Mouse (Mus musculus) cerebellum, postnatal 14 days (tissue): Measurements from ENCODE around the gene Ak9.
A peak's percentile ranks its signal among the peaks of the same experiment; 100 is the strongest.
"Not testable (repeated sequence)": the region's sequence is repeated elsewhere in the genome, so short reads cannot be mapped to it uniquely, and the experiment has no call there.

ENCODE experiments used
- DNase-seq, 2 experiments: peaks; one replicate each; pipeline ENCODE4 v3.0.0; 2021; ENCODE audit warnings: mixed read lengths in 2 of 2

Gene Ak9

DNA sequence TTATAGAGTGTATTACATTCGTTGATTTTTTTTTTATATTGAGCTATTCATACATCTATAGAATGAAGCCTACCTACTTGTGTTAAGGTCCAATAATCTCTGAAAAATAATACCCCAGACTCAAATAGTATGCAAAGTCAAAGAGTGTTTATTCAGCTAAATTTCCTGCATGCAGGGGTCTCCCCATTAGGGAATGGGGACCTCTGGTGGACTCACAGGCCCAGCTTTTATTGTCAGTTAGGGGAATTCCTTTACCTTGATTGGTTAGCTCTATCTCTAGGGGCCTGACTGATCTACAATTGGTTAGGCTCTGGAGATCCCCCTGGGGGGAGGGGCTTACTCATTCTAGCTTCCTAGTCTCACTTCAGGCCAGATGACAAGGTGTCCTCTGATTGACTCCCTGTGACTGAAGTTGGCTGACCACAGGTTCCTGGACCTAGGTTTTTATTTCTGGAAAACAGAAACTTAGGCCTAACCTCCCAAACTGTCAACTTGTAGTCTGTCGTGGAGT lies 28.8 kb downstream of the Ak9 start:
- DNase-seq, result no peak

GRCm38 (mm10) chr10:41341346-41341745 lies 37.6 kb downstream of the Ak9 start:
- no peak for DNase-seq

DNA sequence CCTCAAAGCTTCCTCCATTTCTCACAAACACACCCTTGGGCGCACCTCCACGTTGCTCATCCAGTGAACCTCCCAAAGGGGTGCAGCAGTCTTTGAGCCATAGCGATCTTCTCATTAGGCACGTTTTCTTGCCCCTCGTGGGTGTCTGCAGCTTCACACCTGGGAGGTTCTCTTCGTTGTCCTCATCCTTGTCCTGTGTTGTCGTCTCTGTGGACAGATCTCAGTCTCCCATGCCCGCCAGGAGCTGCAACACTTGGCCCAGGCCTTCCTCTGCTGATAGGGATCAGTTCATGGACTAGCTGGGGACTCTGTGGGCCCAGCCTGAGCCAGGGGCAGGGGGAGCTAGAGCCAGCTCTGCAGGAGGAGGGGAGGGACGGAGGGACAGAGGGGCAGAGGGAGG lies 61.3 kb downstream of the Ak9 start:
- DNase-seq, result no peak

GRCm38 (mm10) chr10:41380466-41380865 lies 76.7 kb downstream of the Ak9 start:
- DNase-seq, result no peak

- DNase-seq, result no peak
Measured at GRCm38 (mm10) chr10:41385506-41386221, 81.9 kb downstream of the Ak9 start.

- no peak for DNase-seq
Measured at GRCm38 (mm10) chr10:41393555-41393954, 89.8 kb downstream of the Ak9 start.

DNA sequence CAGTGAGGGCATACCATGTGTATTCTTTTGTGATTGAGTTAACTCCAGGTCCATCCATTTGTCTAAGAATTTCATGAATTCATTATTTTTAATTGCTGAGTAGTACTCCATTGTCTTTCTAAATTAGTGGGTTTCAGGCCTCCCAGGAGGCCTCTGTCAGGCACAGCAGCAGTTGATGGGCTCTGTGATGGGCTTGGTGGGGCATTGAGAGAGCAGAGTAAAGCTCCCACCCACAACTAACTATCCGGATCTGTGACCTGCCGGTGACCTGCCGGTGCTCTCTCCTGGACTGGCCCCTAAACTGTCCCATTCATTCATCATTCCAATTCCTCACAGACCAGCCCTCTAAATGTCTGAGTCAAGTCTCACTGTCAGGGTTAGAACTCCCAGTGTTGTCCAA lies 97.3 kb downstream of the Ak9 start:
- no peak for DNase-seq

DNA sequence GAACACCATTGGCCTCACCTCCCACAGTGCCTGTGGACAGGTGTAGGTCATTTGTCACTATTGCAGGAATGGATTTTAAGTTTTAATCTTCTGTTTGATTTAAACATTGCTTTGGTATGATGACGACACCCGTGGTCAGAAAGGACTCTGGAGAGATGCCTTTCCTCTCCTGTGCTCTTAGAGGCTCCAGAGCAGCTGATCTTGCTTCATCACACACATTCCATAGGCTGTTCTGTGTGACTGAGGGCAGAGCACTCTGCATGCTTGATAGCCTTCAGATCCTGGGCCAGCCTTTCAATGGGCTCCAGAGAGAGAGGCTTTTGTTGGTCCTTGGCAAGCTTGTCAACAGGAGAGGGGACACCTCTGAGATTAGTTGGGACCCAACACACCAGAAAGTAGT lies 99.6 kb downstream of the Ak9 start:
- DNase-seq, result no peak

DNA sequence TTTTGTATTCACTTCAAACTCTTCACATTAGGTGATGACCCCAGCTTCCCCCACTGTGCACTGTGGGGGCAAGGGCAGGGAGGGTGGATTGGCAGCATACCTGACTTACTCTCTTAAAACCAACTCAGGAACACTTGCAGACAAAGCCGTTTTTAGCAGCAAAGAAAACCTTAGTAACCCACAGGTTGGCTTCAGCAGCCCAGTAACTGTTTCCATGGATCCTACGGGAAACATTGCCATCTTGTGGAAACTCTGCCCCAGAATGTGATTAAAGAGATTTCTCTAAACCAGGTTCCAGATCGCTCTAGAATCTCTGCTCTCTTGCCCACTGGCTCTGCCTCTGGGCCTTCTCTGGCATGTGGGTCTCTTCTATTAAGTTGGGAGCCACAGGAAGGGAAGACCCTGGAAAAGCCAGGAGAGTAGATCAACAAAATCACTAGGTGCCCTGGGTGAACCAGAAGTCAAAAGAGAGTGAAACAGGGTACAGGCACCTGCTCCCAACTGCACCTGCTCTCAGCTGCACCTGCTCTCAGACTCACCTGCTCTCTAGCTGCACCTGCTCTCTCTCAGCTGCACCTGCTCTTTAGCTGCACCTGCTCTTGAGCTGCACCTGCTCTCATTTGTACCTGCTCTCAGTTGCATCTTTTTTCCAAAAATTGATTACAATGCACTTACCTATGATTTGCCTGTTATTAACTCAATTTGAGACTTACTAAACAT lies 100.3 kb downstream of the Ak9 start:
- DNase-seq, result peak; percentile 6

- not testable (repeated sequence) for DNase-seq
Measured at GRCm38 (mm10) chr10:41410176-41410575, 106.4 kb downstream of the Ak9 start.

DNA sequence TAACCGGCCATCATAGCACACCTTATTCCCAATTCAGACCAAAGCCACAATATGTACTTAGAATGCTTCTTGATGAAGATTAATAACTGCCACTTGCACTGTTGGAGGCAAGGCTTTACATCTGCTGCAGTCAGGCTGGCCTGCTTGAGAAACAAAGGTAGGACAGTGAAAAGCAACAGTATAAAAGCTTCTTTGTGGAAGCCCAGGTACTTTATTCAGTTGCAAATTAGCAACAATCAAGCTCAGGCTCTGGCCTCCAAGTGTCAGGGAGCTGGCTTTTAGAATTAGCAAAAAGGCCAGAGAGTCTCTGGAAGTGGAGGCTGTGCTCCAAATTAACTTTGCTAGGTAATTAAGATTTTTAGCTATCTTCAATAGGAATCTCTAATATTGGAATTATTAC lies 107.0 kb downstream of the Ak9 start:
- not testable (repeated sequence) for DNase-seq

DNA sequence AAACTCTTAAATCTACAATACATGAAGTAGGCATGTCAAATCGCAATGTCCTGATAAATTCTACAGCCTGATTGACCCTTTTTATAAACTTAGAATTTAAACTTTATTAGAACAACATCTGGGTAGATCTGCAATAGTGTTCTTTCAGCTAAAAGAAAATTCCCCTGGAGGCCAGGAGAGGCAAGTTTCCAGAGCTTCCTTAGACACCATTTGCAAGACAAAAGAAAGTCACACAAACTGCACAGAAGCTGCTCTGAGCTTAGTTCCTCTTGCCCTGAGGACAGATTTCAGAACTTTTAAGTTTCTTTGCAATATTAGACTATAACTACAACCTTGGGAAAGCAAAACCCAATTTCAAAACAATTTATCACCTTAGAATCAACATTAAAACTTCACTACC lies 109.7 kb downstream of the Ak9 start:
- not testable (repeated sequence) for DNase-seq

- not testable (repeated sequence) for DNase-seq
Measured at GRCm38 (mm10) chr10:41415368-41415767, 111.6 kb downstream of the Ak9 start.

GRCm38 (mm10) chr10:41420496-41421200 lies 116.9 kb downstream of the Ak9 start:
- no peak for DNase-seq

- DNase-seq, result no peak
Measured at GRCm38 (mm10) chr10:41423681-41424080, 119.9 kb downstream of the Ak9 start.

- no peak for DNase-seq
Measured at GRCm38 (mm10) chr10:41426368-41426767, 122.6 kb downstream of the Ak9 start.

DNA sequence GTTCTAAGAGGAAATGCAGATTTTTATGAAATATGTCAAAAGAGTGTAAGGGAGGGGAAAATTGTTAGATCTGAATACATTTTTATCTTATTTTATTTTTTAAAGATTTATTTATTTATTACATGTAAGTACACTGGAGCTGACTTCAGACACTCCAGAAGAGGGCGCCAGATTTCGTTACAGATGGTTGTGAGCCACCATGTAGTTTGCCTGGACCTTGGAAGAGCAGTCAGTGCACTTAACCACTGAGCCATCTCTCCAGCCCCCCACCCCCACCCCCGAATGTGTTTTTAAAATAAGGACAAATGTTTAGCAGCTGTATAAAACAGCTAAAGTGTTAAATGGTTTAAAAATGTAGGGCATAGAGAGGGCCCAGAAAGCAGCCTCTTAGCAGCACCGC lies 130.8 kb downstream of the Ak9 start:
- DNase-seq, result peak; percentile 62 to 74

GRCm38 (mm10) chr10:41435141-41435540 lies 131.4 kb downstream of the Ak9 start:
- no peak for DNase-seq

DNA sequence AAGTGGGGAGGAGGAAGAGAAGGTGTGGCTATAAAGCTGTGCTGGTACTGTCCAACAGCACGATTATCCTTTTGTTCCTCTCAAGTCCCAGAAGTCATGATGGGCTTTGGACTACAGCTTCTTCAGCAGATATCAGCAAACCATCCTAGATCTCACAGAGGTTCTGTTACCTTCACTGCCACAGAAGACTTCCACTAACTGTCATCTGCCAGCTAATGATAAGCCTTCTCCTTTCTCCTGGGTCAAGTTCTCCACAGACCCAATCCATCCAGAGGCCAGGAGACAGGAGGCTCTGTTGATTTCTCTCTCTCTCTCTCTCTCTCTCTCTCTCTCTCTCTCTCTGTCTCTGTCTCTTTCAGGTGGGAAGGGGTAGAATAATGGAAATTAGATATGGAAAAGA lies 144.4 kb downstream of the Ak9 start:
- no peak for DNase-seq

- DNase-seq, result peak in 1 of 2 experiments; percentile 65
Measured at GRCm38 (mm10) chr10:41449684-41450083, 145.9 kb downstream of the Ak9 start.

DNA sequence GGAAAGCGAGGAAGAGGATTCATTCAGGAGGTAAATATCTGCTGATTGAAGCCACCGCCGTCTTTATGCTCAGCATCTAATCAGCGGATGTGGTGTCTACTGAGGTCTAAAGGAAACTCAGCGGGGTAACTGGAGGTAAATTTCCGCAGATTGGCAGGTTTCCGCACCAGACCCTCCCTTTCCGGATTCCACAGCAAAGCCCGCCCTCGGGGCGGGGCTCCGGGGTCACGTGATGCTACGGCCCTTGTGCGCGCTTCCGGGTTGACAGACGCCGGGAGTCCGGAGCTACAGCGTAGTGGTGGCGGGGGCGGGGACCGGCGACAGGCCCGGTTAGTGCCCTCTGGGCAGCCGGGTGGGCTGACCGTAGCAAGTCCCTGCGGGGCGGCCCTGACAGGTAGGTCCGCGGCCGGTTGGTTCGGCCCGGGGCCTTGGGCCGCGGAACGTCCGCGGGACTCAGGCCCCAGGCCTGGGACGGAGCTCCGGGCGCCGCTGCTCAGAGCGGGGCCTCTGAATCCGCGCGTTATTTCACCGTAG lies 146.4 kb downstream of the Ak9 start, which contains the start of gene Zbtb24:
Gene Zbtb24, plus strand, starts transcription at position 247 of the 534 bp plus-strand sequence.
- DNase-seq, result peak; percentile 98 to 99

- no peak for DNase-seq
Measured at GRCm38 (mm10) chr10:41450780-41451522, 147.2 kb downstream of the Ak9 start.
